15 mouse cellular contexts compared by ENCODE assay signal in genomic region chr11:21217419-21217818, GRCm38 (mm10). TPM values are rescaled to one million over a fixed set of nuclear protein-coding genes. Genes with fewer than 3 reads are reported as not detected.
DNase-seq lines count a peak whose midpoint lies in the region; ATAC-seq and TF ChIP-seq lines count a peak whose summit lies in the region.
"Had no signal": no experiment of that assay in that cellular context is flagged by ENCODE, and none has a peak within 500 bp of the region (broad histone marks: within the 10 kb centered on the region; RNA-seq: fewer than 3 reads in every experiment).

No protein-coding gene starts in this region.

- DNase-seq in hindbrain, postnatal 0 days (ENCODE audit: low spot score), result peak; percentile 38
- DNase-seq in hindbrain, embryonic 10.5 days (ENCODE audit: low spot score), result no peak
- DNase-seq in midbrain, postnatal 0 days (ENCODE audit: low spot score), result peak; percentile 7
- no peak for DNase-seq in stomach, postnatal 0 days (ENCODE audit: low spot score)
- no peak for DNase-seq in retina, postnatal 1 day
- DNase-seq: adrenal gland, postnatal 36 days; right cerebral cortex, postnatal 14 days had no signal

- no peak for TF ChIP-seq CTCF in hindbrain, postnatal 0 days (IDR thresholded peaks at IDR 0.05; ENCODE audit: low read depth)
- TF ChIP-seq CTCF in midbrain, postnatal 0 days (IDR thresholded peaks at IDR 0.05), result no peak
- no peak for TF ChIP-seq CTCF in stomach, postnatal 0 days (IDR thresholded peaks at IDR 0.05; ENCODE audit: low read depth)

- no peaks in the 10 kb centered on the region; the same call in 1 of the 2 replicates for H3K4me1 ChIP-seq in hindbrain, postnatal 0 days (ENCODE audit: insufficient read depth, low read length)
- H3K4me1 ChIP-seq in hindbrain, embryonic 10.5 days (replicated peaks), result no peaks in the 10 kb centered on the region
- H3K4me1 ChIP-seq in midbrain, postnatal 0 days (ENCODE audit: insufficient read depth, low read length), result no peaks in the 10 kb centered on the region
- H3K4me1 ChIP-seq in midbrain, embryonic 16.5 days (ENCODE audit: control insufficient read depth, insufficient read depth, low read length), result no peaks in the 10 kb centered on the region
- no peaks in the 10 kb centered on the region for H3K4me1 ChIP-seq in intestine, embryonic 16.5 days (ENCODE audit: control insufficient read depth, insufficient read depth, low read length)
- H3K4me1 ChIP-seq in stomach, postnatal 0 days (replicated peaks; ENCODE audit: control insufficient read depth, insufficient read depth), result no peaks in the 10 kb centered on the region
- H3K4me1 ChIP-seq: forebrain, embryonic 13.5 days; hindbrain, embryonic 12.5 days; midbrain, embryonic 12.5 days; neural tube, embryonic 12.5 days; stomach, embryonic 15.5 days had no signal

- no peak overlapping the region for H3K27ac ChIP-seq in hindbrain, postnatal 0 days
- H3K27ac ChIP-seq in hindbrain, embryonic 10.5 days, result no peak overlapping the region
- H3K27ac ChIP-seq in midbrain, postnatal 0 days (ENCODE audit: low read depth, low read length), result no peak overlapping the region
- H3K27ac ChIP-seq in midbrain, embryonic 16.5 days (ENCODE audit: low read length), result no peak overlapping the region
- no peak overlapping the region for H3K27ac ChIP-seq in intestine, embryonic 16.5 days (ENCODE audit: low read length)
- no peak overlapping the region for H3K27ac ChIP-seq in stomach, postnatal 0 days (replicated peaks)
- H3K27ac ChIP-seq: forebrain, embryonic 13.5 days; hindbrain, embryonic 12.5 days; kidney, postnatal 0 days; midbrain, embryonic 12.5 days; neural tube, embryonic 12.5 days; stomach, embryonic 15.5 days had no signal

- no peak for TF ChIP-seq EP300 in stomach, postnatal 0 days (optimal IDR thresholded peaks at IDR 0.05)

- 0 out of 2 replicates have a peak, but pooled peaks have one; percentile 32 for ATAC-seq in hindbrain, postnatal 0 days
- no peak for ATAC-seq in midbrain, postnatal 0 days (ENCODE audit: low FRiP score)
- ATAC-seq in midbrain, embryonic 16.5 days, result no peak
- peak; percentile 34; the same call in 1 of the 2 replicates for ATAC-seq in intestine, embryonic 16.5 days
- 0 out of 2 replicates have a peak, but pooled peaks have one; percentile 26 for ATAC-seq in stomach, postnatal 0 days (ENCODE audit: low FRiP score, low TSS enrichment)
- ATAC-seq: forebrain, embryonic 13.5 days had no signal

- H3K36me3 ChIP-seq in hindbrain, postnatal 0 days (ENCODE audit: insufficient read depth, low read length), result no peaks in the 10 kb centered on the region
- no peaks in the 10 kb centered on the region for H3K36me3 ChIP-seq in hindbrain, embryonic 10.5 days
- H3K36me3 ChIP-seq in midbrain, postnatal 0 days (ENCODE audit: insufficient read depth, low read length), result no peaks in the 10 kb centered on the region
- H3K36me3 ChIP-seq in midbrain, embryonic 16.5 days (ENCODE audit: control insufficient read depth, insufficient read depth, low read length), result no peaks in the 10 kb centered on the region
- no peaks in the 10 kb centered on the region for H3K36me3 ChIP-seq in intestine, embryonic 16.5 days (ENCODE audit: control insufficient read depth, insufficient read depth, low read length)
- H3K36me3 ChIP-seq in stomach, postnatal 0 days (ENCODE audit: control insufficient read depth, insufficient read depth, low read length), result no peaks in the 10 kb centered on the region
- H3K36me3 ChIP-seq: hindbrain, embryonic 12.5 days; midbrain, embryonic 12.5 days; neural tube, embryonic 12.5 days; stomach, embryonic 15.5 days had no signal

- no peak overlapping the region for H3K4me2 ChIP-seq in hindbrain, postnatal 0 days (ENCODE audit: low read depth, low read length)
- H3K4me2 ChIP-seq in midbrain, postnatal 0 days (ENCODE audit: low read depth, low read length, poor library complexity, severe bottlenecking), result no peak overlapping the region
- no peak overlapping the region for H3K4me2 ChIP-seq in midbrain, embryonic 16.5 days (ENCODE audit: low read length)
- no peak overlapping the region for H3K4me2 ChIP-seq in intestine, embryonic 16.5 days (ENCODE audit: low read depth, low read length)
- no peak overlapping the region for H3K4me2 ChIP-seq in stomach, postnatal 0 days (replicated peaks; ENCODE audit: low read depth)
- H3K4me2 ChIP-seq: forebrain, embryonic 13.5 days; hindbrain, embryonic 12.5 days; midbrain, embryonic 12.5 days; neural tube, embryonic 12.5 days; stomach, embryonic 15.5 days had no signal

- WGBS in hindbrain, postnatal 0 days, result 73% methylated on average over 3 of the region's 3 CpGs
- WGBS in hindbrain, embryonic 10.5 days, result 81% methylated on average over 3 of the region's 3 CpGs
- 89% methylated on average over 3 of the region's 3 CpGs for WGBS in midbrain, postnatal 0 days
- WGBS in midbrain, embryonic 16.5 days, result 86% methylated on average over 3 of the region's 3 CpGs
- 82% methylated on average over 3 of the region's 3 CpGs for WGBS in intestine, embryonic 16.5 days
- WGBS in stomach, postnatal 0 days, result 75% methylated on average over 3 of the region's 3 CpGs

- H3K9me3 ChIP-seq in hindbrain, postnatal 0 days (ENCODE audit: low read length), result no peaks in the 10 kb centered on the region
- H3K9me3 ChIP-seq in hindbrain, embryonic 10.5 days, result no peaks in the 10 kb centered on the region
- H3K9me3 ChIP-seq in midbrain, postnatal 0 days (ENCODE audit: low read length), result no peaks in the 10 kb centered on the region
- H3K9me3 ChIP-seq in midbrain, embryonic 16.5 days (replicated peaks; ENCODE audit: control insufficient read depth, low read length, poor library complexity, severe bottlenecking), result no peaks in the 10 kb centered on the region
- no peaks in the 10 kb centered on the region for H3K9me3 ChIP-seq in intestine, embryonic 16.5 days (ENCODE audit: control insufficient read depth, low read length)
- H3K9me3 ChIP-seq in stomach, postnatal 0 days (ENCODE audit: control insufficient read depth, low read length), result no peaks in the 10 kb centered on the region
- H3K9me3 ChIP-seq: forebrain, embryonic 13.5 days; hindbrain, embryonic 12.5 days; midbrain, embryonic 12.5 days; neural tube, embryonic 12.5 days; stomach, embryonic 15.5 days had no signal

- no peak overlapping the region for H3K9ac ChIP-seq in hindbrain, postnatal 0 days (replicated peaks; ENCODE audit: low read length)
- no peak overlapping the region for H3K9ac ChIP-seq in midbrain, postnatal 0 days (replicated peaks; ENCODE audit: low read length, poor library complexity, severe bottlenecking)
- no peak overlapping the region for H3K9ac ChIP-seq in midbrain, embryonic 16.5 days (ENCODE audit: low read depth, low read length)
- H3K9ac ChIP-seq in intestine, embryonic 16.5 days (ENCODE audit: low read depth, low read length), result no peak overlapping the region
- H3K9ac ChIP-seq in stomach, postnatal 0 days (ENCODE audit: low read length), result no peak overlapping the region
- H3K9ac ChIP-seq: forebrain, embryonic 13.5 days; hindbrain, embryonic 12.5 days; midbrain, embryonic 12.5 days; neural tube, embryonic 12.5 days; stomach, embryonic 15.5 days had no signal

- H3K4me3 ChIP-seq in hindbrain, postnatal 0 days (ENCODE audit: low read length), result no peak overlapping the region
- no peak overlapping the region for H3K4me3 ChIP-seq in hindbrain, embryonic 10.5 days
- no peak overlapping the region for H3K4me3 ChIP-seq in midbrain, postnatal 0 days (ENCODE audit: low read depth, low read length)
- H3K4me3 ChIP-seq in midbrain, embryonic 16.5 days (ENCODE audit: low read depth, low read length), result no peak overlapping the region
- no peak overlapping the region for H3K4me3 ChIP-seq in intestine, embryonic 16.5 days (ENCODE audit: low read length)
- no peak overlapping the region for H3K4me3 ChIP-seq in stomach, postnatal 0 days (ENCODE audit: low read depth, low read length)
- H3K4me3 ChIP-seq: forebrain, embryonic 13.5 days; hindbrain, embryonic 12.5 days; midbrain, embryonic 12.5 days; neural tube, embryonic 12.5 days; stomach, embryonic 15.5 days had no signal

- H3K27me3 ChIP-seq in hindbrain, postnatal 0 days (ENCODE audit: insufficient read depth, low read length), result no peaks in the 10 kb centered on the region
- no peaks in the 10 kb centered on the region for H3K27me3 ChIP-seq in hindbrain, embryonic 10.5 days (ENCODE audit: insufficient read depth, poor library complexity, severe bottlenecking)
- no peaks in the 10 kb centered on the region for H3K27me3 ChIP-seq in midbrain, postnatal 0 days (ENCODE audit: insufficient read depth, low read length)
- no peaks in the 10 kb centered on the region for H3K27me3 ChIP-seq in midbrain, embryonic 16.5 days (ENCODE audit: control insufficient read depth, insufficient read depth, low read depth, low read length)
- no peaks in the 10 kb centered on the region for H3K27me3 ChIP-seq in intestine, embryonic 16.5 days (replicated peaks; ENCODE audit: control insufficient read depth, insufficient read depth, low read length)
- H3K27me3 ChIP-seq in stomach, postnatal 0 days (ENCODE audit: control insufficient read depth, insufficient read depth, low read length), result no peaks in the 10 kb centered on the region
- H3K27me3 ChIP-seq: forebrain, embryonic 13.5 days; hindbrain, embryonic 12.5 days; midbrain, embryonic 12.5 days; neural tube, embryonic 12.5 days; stomach, embryonic 15.5 days had no signal

RNA-seq across cellular contexts. Expression of gene Vps54, which starts 21.7 kb away (rescaled TPM):
- total RNA-seq in hindbrain, postnatal 0 days (2014; rRNA removed), result 16.9 and 23.8 TPM in 2 replicates
- polyA plus RNA-seq in hindbrain, postnatal 0 days (2015; fragmentation: Nextera tagmentation; extraction: Ambion mirVana), result 5.7 and 6.6 TPM in 2 replicates
- polyA plus RNA-seq in hindbrain, embryonic 10.5 days (2016; fragmentation: Nextera tagmentation; extraction: Ambion mirVana), result 9.8 and 10.1 TPM in 2 replicates
- total RNA-seq in midbrain, postnatal 0 days (2014; rRNA removed), result 30.2 and 39.5 TPM in 2 replicates
- 5.6 and 6.4 TPM in 2 replicates for polyA plus RNA-seq in midbrain, postnatal 0 days (2015; fragmentation: Nextera tagmentation; extraction: Ambion mirVana)
- 10.3 TPM in 2 replicates for polyA plus RNA-seq in midbrain, embryonic 16.5 days (2015; fragmentation: Nextera tagmentation; extraction: Ambion mirVana)
- 8.6 and 9.6 TPM in 2 replicates for polyA plus RNA-seq in intestine, embryonic 16.5 days (2015; fragmentation: Nextera tagmentation; extraction: Ambion mirVana)
- polyA plus RNA-seq in stomach, postnatal 0 days (2015; fragmentation: Nextera tagmentation; extraction: Ambion mirVana), result 6.7 and 8.2 TPM in 2 replicates

Comparison
In these comparisons a context has a peak if more than half of its experiments do, and no peak if none do; other contexts are left out.
1. DNase-seq: peak in hindbrain, postnatal 0 days (single experiment) and midbrain, postnatal 0 days (single experiment); none in hindbrain, embryonic 10.5 days (single experiment), stomach, postnatal 0 days (single experiment) and retina, postnatal 1 day (single experiment).
2. ATAC-seq: peak in hindbrain, postnatal 0 days (single experiment), intestine, embryonic 16.5 days (single experiment) and stomach, postnatal 0 days (single experiment); none in midbrain, postnatal 0 days (single experiment) and midbrain, embryonic 16.5 days (single experiment).